Mouse (Mus musculus): ENCODE data around the gene Gpatch2.

Gene Gpatch2

GRCm38 (mm10) chr1:187215181-187216116 lies at the start of gene Gpatch2, which contains the start of gene Spata17:
TSS of gene Gpatch2 (plus strand) at chr1:187215508.
TSS of gene Spata17 (minus strand) at chr1:187215465.
- DNase-seq = peak; percentile 73

- no peak for DNase-seq
Observed at GRCm38 (mm10) chr1:187169646-187170045, 45.7 kb upstream of the Gpatch2 start.

GRCm38 (mm10) chr1:187170361-187170760 lies 44.9 kb upstream of the Gpatch2 start:
- DNase-seq = no peak

- DNase-seq = no peak
Observed at GRCm38 (mm10) chr1:187175991-187176390, 39.3 kb upstream of the Gpatch2 start.

- DNase-seq = no peak
Observed at GRCm38 (mm10) chr1:187178546-187178945, 36.8 kb upstream of the Gpatch2 start.

GRCm38 (mm10) chr1:187205506-187205905 lies 9.8 kb upstream of the Gpatch2 start:
- DNase-seq = no peak

GRCm38 (mm10) chr1:187209496-187209895 lies 5.8 kb upstream of the Gpatch2 start:
- DNase-seq = no peak

GRCm38 (mm10) chr1:187210736-187211135 lies 4.6 kb upstream of the Gpatch2 start:
- no peak for DNase-seq

GRCm38 (mm10) chr1:187216620-187217410 lies 1.5 kb downstream of the Gpatch2 start:
- DNase-seq = no peak

GRCm38 (mm10) chr1:187220756-187221155 lies 5.4 kb downstream of the Gpatch2 start:
- no peak for DNase-seq

GRCm38 (mm10) chr1:187226328-187227025 lies 11.2 kb downstream of the Gpatch2 start:
- no peak for DNase-seq

- DNase-seq = no peak
Observed at GRCm38 (mm10) chr1:187228414-187229146, 13.3 kb downstream of the Gpatch2 start.

- no peak for DNase-seq
Observed at GRCm38 (mm10) chr1:187230255-187230654, 14.9 kb downstream of the Gpatch2 start.

GRCm38 (mm10) chr1:187232196-187232955 lies 17.1 kb downstream of the Gpatch2 start:
- no peak for DNase-seq

GRCm38 (mm10) chr1:187232996-187233615 lies 17.8 kb downstream of the Gpatch2 start:
- peak; percentile 40 for DNase-seq

- DNase-seq = no peak
Observed at GRCm38 (mm10) chr1:187235161-187235560, 19.9 kb downstream of the Gpatch2 start.

- no peak for DNase-seq
Observed at GRCm38 (mm10) chr1:187236296-187236695, 21.0 kb downstream of the Gpatch2 start.

GRCm38 (mm10) chr1:187238061-187238460 lies 22.8 kb downstream of the Gpatch2 start:
- no peak for DNase-seq

- no peak for DNase-seq
Observed at GRCm38 (mm10) chr1:187240304-187240703, 25.0 kb downstream of the Gpatch2 start.

- no peak for DNase-seq
Observed at GRCm38 (mm10) chr1:187241329-187241728, 26.0 kb downstream of the Gpatch2 start.

GRCm38 (mm10) chr1:187244734-187245133 lies 29.4 kb downstream of the Gpatch2 start:
- no peak for DNase-seq

Measured in cerebellum, adult 8-10 months (tissue).